Mouse (Mus musculus) MEL (cell line): Measurements from ENCODE around the gene Pcdh19. TPM values are rescaled to one million over a fixed set of nuclear protein-coding genes. Genes with fewer than 3 reads are reported as not detected.
A peak's percentile ranks its signal among the peaks of the same experiment; 100 is the strongest.

Experiments
- DNase-seq: peaks from one replicate; pipeline ENCODE4 v3.0.0; 2011; ENCODE audit warnings: low read depth, low spot score
- H3K27ac ChIP-seq: 2 replicates; pipeline ENCODE4 v1.5.1; 2012; ENCODE audit warnings: low read depth, mild to moderate bottlenecking, control low read depth, low read length, moderate library complexity; ENCODE audit not compliant: control insufficient read depth
- H3K27me3 ChIP-seq, 2 experiments: fragments of 150-350 bp in 1 of 2; sonication (generic) in 1 of 2; 2 replicates each; pipeline ENCODE4 v1.6.1; 2012; ENCODE audit warnings: low read length in 2 of 2, mild to moderate bottlenecking in 2 of 2, improper control_type of control experiment in 1 of 2, moderate library complexity in 1 of 2; ENCODE audit not compliant: insufficient read depth in 2 of 2, control insufficient read depth in 1 of 2
- H3K36me3 ChIP-seq, 2 experiments: 2 replicates each; pipeline ENCODE4 v1.6.1; 2012 to 2014; ENCODE audit warnings: low read length in 2 of 2, improper control_type of control experiment in 1 of 2, inconsistent platforms in 1 of 2, mild to moderate bottlenecking in 1 of 2; ENCODE audit not compliant: insufficient read depth in 2 of 2, control insufficient read depth in 1 of 2
- H3K4me1 ChIP-seq, 2 experiments: fragments of 150-350 bp in 1 of 2; sonication (generic) in 1 of 2; 2 replicates each; pipeline ENCODE4 v1.6.1; 2012; ENCODE audit warnings: low read length in 2 of 2, improper control_type of control experiment in 1 of 2, mild to moderate bottlenecking in 1 of 2; ENCODE audit not compliant: insufficient read depth in 2 of 2, control insufficient read depth in 1 of 2
- H3K4me3 ChIP-seq, 2 experiments: fragments of 150-350 bp in 1 of 2; sonication (generic) in 1 of 2; 2 replicates each; pipeline ENCODE4 v1.5.1; 2012; ENCODE audit warnings: low read depth in 2 of 2, low read length in 2 of 2, mild to moderate bottlenecking in 2 of 2, moderate library complexity in 2 of 2, control low read depth in 1 of 2, improper control_type of control experiment in 1 of 2; ENCODE audit not compliant: control insufficient read depth in 1 of 2, insufficient read depth in 1 of 2
- H3K79me2 ChIP-seq: 2 replicates; pipeline ENCODE4 v1.6.1; 2012; ENCODE audit warnings: mild to moderate bottlenecking, low read length, moderate library complexity; ENCODE audit not compliant: control insufficient read depth, poor library complexity, insufficient read depth
- H3K9ac ChIP-seq: 2 replicates; pipeline ENCODE4 v1.6.1; 2012; ENCODE audit warnings: low read depth, mild to moderate bottlenecking, control low read depth, low read length, moderate library complexity; ENCODE audit not compliant: control insufficient read depth, poor library complexity, severe bottlenecking
- H3K9me3 ChIP-seq: fragments of 150-350 bp; sonication (generic); replicated peaks from 2 replicates; pipeline ENCODE4 v1.6.1; 2012; ENCODE audit warnings: mild to moderate bottlenecking, low read length, improper control_type of control experiment, moderate library complexity; ENCODE audit not compliant: insufficient read depth
- ELF1 ChIP-seq: IDR thresholded peaks from 2 replicates; pipeline ENCODE4 v1.6.1; 2014; ENCODE audit warnings: low read depth, mild to moderate bottlenecking, inconsistent platforms, low read length, improper control_type of control experiment, moderate library complexity
- EP300 ChIP-seq, 2 experiments: IDR thresholded peaks; 2 replicates each; pipeline ENCODE4 v1.6.1; 2011; ENCODE audit warnings: improper control_type of control experiment in 2 of 2, low read length in 2 of 2, low read depth in 1 of 2, mild to moderate bottlenecking in 1 of 2
- ETS1 ChIP-seq: IDR thresholded peaks from 2 replicates; pipeline ENCODE4 v1.6.1; 2012; ENCODE audit warnings: low read depth, mild to moderate bottlenecking, inconsistent platforms, low read length, improper control_type of control experiment, moderate library complexity
- GATA1 ChIP-seq: IDR thresholded peaks from 2 replicates; pipeline ENCODE4 v1.6.1; 2011; ENCODE audit warnings: low read depth, low read length, improper control_type of control experiment
- HCFC1 ChIP-seq: IDR thresholded peaks from 2 replicates; pipeline ENCODE4 v1.6.1; 2012; ENCODE audit warnings: low read depth, mild to moderate bottlenecking, inconsistent platforms, low read length, improper control_type of control experiment, moderate library complexity
- MAZ ChIP-seq: IDR thresholded peaks from 2 replicates; pipeline ENCODE4 v1.6.1; 2012; ENCODE audit warnings: low read depth, mild to moderate bottlenecking, inconsistent platforms, low read length, improper control_type of control experiment
- MEF2A ChIP-seq: IDR thresholded peaks from 2 replicates; pipeline ENCODE4 v1.6.1; 2014; ENCODE audit warnings: low read depth, mild to moderate bottlenecking, inconsistent platforms, low read length, improper control_type of control experiment; ENCODE audit not compliant: poor library complexity, insufficient replicate concordance, severe bottlenecking; ENCODE audit errors: extremely low read depth
- MYB ChIP-seq: IDR thresholded peaks from 2 replicates; pipeline ENCODE4 v1.6.1; 2011; ENCODE audit warnings: mild to moderate bottlenecking, low read depth, low read length, improper control_type of control experiment
- POLR2AphosphoS5 ChIP-seq: IDR thresholded peaks from 2 replicates; pipeline ENCODE4 v1.6.1; 2012; ENCODE audit warnings: low read depth, borderline replicate concordance, mild to moderate bottlenecking, inconsistent platforms, low read length, moderate library complexity, mixed read lengths
- RAD21 ChIP-seq: IDR thresholded peaks from 2 replicates; pipeline ENCODE4 v1.6.1; 2011; ENCODE audit warnings: mild to moderate bottlenecking, low read depth, low read length, improper control_type of control experiment
- RCOR1 ChIP-seq: IDR thresholded peaks from 2 replicates; pipeline ENCODE4 v1.6.1; 2012; ENCODE audit warnings: low read depth, mild to moderate bottlenecking, inconsistent platforms, low read length, improper control_type of control experiment
- SMC3 ChIP-seq: IDR thresholded peaks from 2 replicates; pipeline ENCODE4 v1.6.1; 2011; ENCODE audit warnings: low read depth, low read length, improper control_type of control experiment
- TAL1 ChIP-seq: IDR thresholded peaks from 2 replicates; pipeline ENCODE4 v1.6.1; 2012; ENCODE audit warnings: mild to moderate bottlenecking, inconsistent platforms, low read length, moderate library complexity, mixed read lengths
- TCF12 ChIP-seq: IDR thresholded peaks from 2 replicates; pipeline ENCODE4 v1.6.1; 2014; ENCODE audit warnings: low read depth, mild to moderate bottlenecking, inconsistent platforms, low read length, improper control_type of control experiment, moderate library complexity
- USF1 ChIP-seq: IDR thresholded peaks from 2 replicates; pipeline ENCODE4 v1.6.1; 2014; ENCODE audit warnings: low read depth, mild to moderate bottlenecking, inconsistent platforms, low read length, improper control_type of control experiment, moderate library complexity
- USF2 ChIP-seq, 2 experiments: IDR thresholded peaks; 2 replicates each; pipeline ENCODE4 v1.6.1; 2011 to 2012; ENCODE audit warnings: improper control_type of control experiment in 2 of 2, low read length in 2 of 2, borderline replicate concordance in 1 of 2, inconsistent platforms in 1 of 2, low read depth in 1 of 2, mild to moderate bottlenecking in 1 of 2; ENCODE audit not compliant: insufficient read depth in 1 of 2
- ZNF384 ChIP-seq: IDR thresholded peaks from 2 replicates; pipeline ENCODE4 v1.6.1; 2012; ENCODE audit warnings: low read depth, mild to moderate bottlenecking, inconsistent platforms, low read length, improper control_type of control experiment
- polyA plus RNA-seq, 2 experiments: library from polyadenylated mRNA; stranded (reverse) in 1 of 2; unstranded in 1 of 2; fragments of >175 nt in 1 of 2; fragments of >200 nt in 1 of 2; gene quantifications; 2 replicates each; pipeline versions ENCODE4 v1.2.1 to v1.2.4; 2012; ENCODE audit warnings: low replicate concordance in 2 of 2, low read depth in 1 of 2; ENCODE audit not compliant: insufficient read length in 2 of 2, insufficient read depth in 1 of 2, missing spikeins in 1 of 2
- total RNA-seq: library from RNA; depleted of rRNA; stranded (reverse); fragments of 300-350 nt; gene quantifications from 2 replicates; pipeline ENCODE4 v1.2.3, GENCODE M21; 2012

The Pcdh19 gene
- total and polyA plus RNA-seq, 3 experiments: 0.04 TPM; not detected in 2

- Histone ChIP-seq H3K4me1 (no peaks in the 10 kb centered on the region), H3K27ac (no peak overlapping the region), H3K27me3 (no peaks in the 10 kb centered on the region), H3K36me3 (no peaks in the 10 kb centered on the region), H3K4me3 (no peak overlapping the region), H3K79me2 (no peaks in the 10 kb centered on the region), H3K9ac (no peak overlapping the region), H3K9me3 (no peaks in the 10 kb centered on the region)
- DNase-seq: no peak
- TF ChIP-seq ELF1 (no peak), ZNF384 (peak; percentile 43; the same call in 1 of the 2 replicates)
These were observed 59.2 kb downstream of the Pcdh19 start for GRCm38 (mm10) chrX:133629538-133629937.

GRCm38 (mm10) chrX:133618222-133618621, 70.6 kb downstream of the Pcdh19 start:
- H3K27ac ChIP-seq: no peak overlapping the region
- peak; percentile 54 for DNase-seq
- TF ChIP-seq RCOR1 (peak; percentile 51; the same call in 1 of the 2 replicates), TCF12 (0 out of 2 replicates have a peak, but pooled peaks have one; percentile 9), USF1 (0 out of 2 replicates have a peak, but pooled peaks have one; percentile 19), EP300 (IDR thresholded peaks at IDR 0.05; ENCODE audit: low read depth in 1 of 2, low read length in 2 of 2) (peak; percentile 55 to 73), GATA1 (peak; percentile 28; the same call in 1 of the 2 replicates), MAZ (peak; percentile 87), POLR2AphosphoS5 (no peak), SMC3 (no peak), MYB (0 out of 2 replicates have a peak, but pooled peaks have one; percentile 32), USF2 (IDR thresholded peaks at IDR 0.05; ENCODE audit: borderline replicate concordance in 1 of 2, insufficient read depth in 1 of 2, low read depth in 1 of 2, low read length in 2 of 2) (no peak), ETS1 (peak; percentile 81), HCFC1 (0 out of 2 replicates have a peak, but pooled peaks have one; percentile 13)
- H3K27me3 ChIP-seq: no peaks in the 10 kb centered on the region
- H3K79me2 ChIP-seq: no peaks in the 10 kb centered on the region
- H3K9me3 ChIP-seq: no peaks in the 10 kb centered on the region
- peaks cover 2 to 11% of the 10 kb centered on the region in 2 experiments; a peak in 3 of 4 replicates for H3K4me1 ChIP-seq
- no peak overlapping the region for H3K4me3 ChIP-seq
- H3K36me3 ChIP-seq: peaks cover 0 to 15% of the 10 kb centered on the region in 2 experiments; a peak in 2 of 4 replicates
- H3K9ac ChIP-seq: no peak overlapping the region

- no peak for DNase-seq
- TF ChIP-seq RAD21: no peak
- TF ChIP-seq MEF2A: no peak
- no peak for TF ChIP-seq USF1
- no peak for TF ChIP-seq TAL1
- no peak for TF ChIP-seq MYB
- no peaks in the 10 kb centered on the region for H3K27me3 ChIP-seq
- H3K9me3 ChIP-seq: no peaks in the 10 kb centered on the region
- H3K9ac ChIP-seq: no peak overlapping the region
- peaks cover 3 to 12% of the 10 kb centered on the region in 2 experiments for H3K4me1 ChIP-seq
- peaks cover 0 to 5% of the 10 kb centered on the region in 2 experiments; a peak in 2 of 4 replicates for H3K36me3 ChIP-seq
- no peaks in the 10 kb centered on the region for H3K79me2 ChIP-seq
- no peak overlapping the region for H3K4me3 ChIP-seq
- no peak overlapping the region for H3K27ac ChIP-seq
These were observed 83.0 kb downstream of the Pcdh19 start for GRCm38 (mm10) chrX:133605828-133606227.
